8 mouse cellular contexts compared by ENCODE assay signal in genomic region chr4:155784081-155784701, GRCm38 (mm10). TPM values are rescaled to one million over a fixed set of nuclear protein-coding genes. Genes with fewer than 3 reads are reported as not detected.
DNase-seq lines count a peak whose midpoint lies in the region; ATAC-seq lines count a peak whose summit lies in the region.

No protein-coding gene starts in this region.

- peak; percentile 76 for ATAC-seq in frontal cortex, adult (ENCODE audit: low TSS enrichment)
- peak; percentile 64 to 85 for ATAC-seq in hematopoietic stem cell, adult 5-6 weeks (replicated peaks in 1 of 2; ENCODE audit: insufficient read depth in 1 of 2, low FRiP score in 2 of 2, low TSS enrichment in 1 of 2, low read depth in 1 of 2, poor library complexity in 2 of 2, severe bottlenecking in 2 of 2)

- DNase-seq in Muller cell, postnatal 12 days (ENCODE audit: inconsistent ontology term), result peak; percentile 86
- DNase-seq in cerebellum, adult 9-10 months, result peak; percentile 84
- peak; percentile 85 to 88 for DNase-seq in layer of hippocampus, postnatal 10 days (ENCODE audit: low spot score in 2 of 2)
- peak; percentile 79 for DNase-seq in lung, postnatal 36 days
- DNase-seq in retina, embryonic 14.5 days (ENCODE audit: low spot score), result peak; percentile 83
- DNase-seq in thymus, postnatal 4 days, result peak; percentile 82

RNA-seq across cellular contexts. Expression of gene Tmem88b, which starts 1.5 kb away (rescaled TPM):
- total RNA-seq in hematopoietic stem cell, adult 5-6 weeks (2017), result 0.05 TPM in 1 of 2 replicates, not detected in the other
- total RNA-seq in layer of hippocampus, postnatal 10 days (2021), result 1 to 10 TPM; 3.5 to 4.5 TPM

RNA-seq across cellular contexts. Expression of gene Ankrd65, which starts 6.0 kb away (rescaled TPM):
- not detected in 2 replicates for total RNA-seq in hematopoietic stem cell, adult 5-6 weeks (2017)
- total RNA-seq in layer of hippocampus, postnatal 10 days (2021), result not detected

RNA-seq across cellular contexts. Expression of gene Vwa1, which starts 9.7 kb away (rescaled TPM):
- 0.30 and 0.31 TPM in 2 replicates for total RNA-seq in hematopoietic stem cell, adult 5-6 weeks (2017)
- total RNA-seq in layer of hippocampus, postnatal 10 days (2021), result 10 to 100 TPM; 16.3 to 18.2 TPM

RNA-seq across cellular contexts. Expression of gene Mrpl20, which starts 18.5 kb away (rescaled TPM):
- 47.9 and 55.7 TPM in 2 replicates for total RNA-seq in hematopoietic stem cell, adult 5-6 weeks (2017)
- 100 to 1,000 TPM; 109 to 114 TPM for total RNA-seq in layer of hippocampus, postnatal 10 days (2021)

RNA-seq across cellular contexts. Expression of gene Atad3a, which starts 23.3 kb away (rescaled TPM):
- total RNA-seq in hematopoietic stem cell, adult 5-6 weeks (2017), result 53.7 and 73.8 TPM in 2 replicates
- 10 to 100 TPM; 68.7 to 71.4 TPM for total RNA-seq in layer of hippocampus, postnatal 10 days (2021)

Comparison
In these comparisons a context has a peak if more than half of its experiments do, and no peak if none do; other contexts are left out.
1. Peak in every context shown above with its lines: DNase-seq and ATAC-seq.
2. RNA of gene Vwa1, which starts 9.7 kb away (total RNA-seq): 16.3 to 18.2 TPM in layer of hippocampus, postnatal 10 days; 0.30 to 0.31 TPM in hematopoietic stem cell, adult 5-6 weeks; every median in the first group is over 10 times any median in the second.